ENCODE assay signal across 21 mouse cellular contexts in genomic region chr16:36988066-36988465, GRCm38 (mm10). TPM values are rescaled to one million over a fixed set of nuclear protein-coding genes. Genes with fewer than 3 reads are reported as not detected.
DNase-seq lines count a peak whose midpoint lies in the region; ATAC-seq and TF ChIP-seq lines count a peak whose summit lies in the region.
"Had no signal": no experiment of that assay in that cellular context is flagged by ENCODE, and none has a peak within 500 bp of the region (broad histone marks: within the 10 kb centered on the region; RNA-seq: fewer than 3 reads in every experiment).

No protein-coding gene starts in this region.

- H3K9ac ChIP-seq in heart, adult 2 months (ENCODE audit: low read depth, low read length), result no peak overlapping the region; the same call in 1 of the 2 replicates
- H3K9ac ChIP-seq in heart, embryonic 16.5 days (ENCODE audit: low read length), result no peak overlapping the region; the same call in 1 of the 2 replicates
- H3K9ac ChIP-seq in kidney, embryonic 16.5 days (replicated peaks; ENCODE audit: low read length), result no peak overlapping the region
- H3K9ac ChIP-seq: forebrain, embryonic 13.5 days; hindbrain, embryonic 14.5 days; liver, embryonic 14.5 days; lung, embryonic 15.5 days; midbrain, embryonic 15.5 days had no signal

- DNase-seq in heart, adult 2 months, result no peak
- DNase-seq in heart, adult 9 months (ENCODE audit: low spot score in 2 of 2), result no peak
- no peak for DNase-seq in heart, embryonic 10.5 days (ENCODE audit: low spot score)
- no peak for DNase-seq in kidney, postnatal 10 days
- no peak for DNase-seq in cerebellum, postnatal 25 days
- DNase-seq: adrenal gland, postnatal 25 days; cerebellum, adult 8-10 months; lung, postnatal 4 days; right cerebral cortex, postnatal 4 days; thymus, postnatal 14 days had no signal

- no peaks in the 10 kb centered on the region for H3K27me3 ChIP-seq in heart, adult 2 months (ENCODE audit: control insufficient read depth, insufficient read depth, low read length)
- H3K27me3 ChIP-seq in heart, embryonic 16.5 days (ENCODE audit: control insufficient read depth, insufficient read depth, low read length), result no peaks in the 10 kb centered on the region
- no peaks in the 10 kb centered on the region for H3K27me3 ChIP-seq in heart, embryonic 10.5 days (ENCODE audit: insufficient read depth, poor library complexity, severe bottlenecking)
- H3K27me3 ChIP-seq in kidney, embryonic 16.5 days (ENCODE audit: insufficient read depth, low read length), result no peaks in the 10 kb centered on the region
- H3K27me3 ChIP-seq: forebrain, embryonic 13.5 days; lung, embryonic 15.5 days; midbrain, embryonic 15.5 days had no signal

- peak overlapping the region; percentile 53 for H3K4me3 ChIP-seq in heart, adult 2 months
- peak overlapping the region; percentile 62; the same call in 1 of the 2 replicates for H3K4me3 ChIP-seq in heart, embryonic 16.5 days (ENCODE audit: low read length)
- no peak overlapping the region for H3K4me3 ChIP-seq in heart, embryonic 10.5 days
- no peak overlapping the region for H3K4me3 ChIP-seq in kidney, embryonic 16.5 days (ENCODE audit: low read length)
- H3K4me3 ChIP-seq: forebrain, embryonic 13.5 days; left cerebral cortex, adult 2 months; lung, embryonic 15.5 days; midbrain, embryonic 15.5 days had no signal

- no peaks in the 10 kb centered on the region for H3K79me2 ChIP-seq in heart, adult 2 months (replicated peaks; ENCODE audit: control insufficient read depth, insufficient read depth, low read length)

- peak overlapping the region; percentile 65; the same call in 1 of the 2 replicates for H3K4me2 ChIP-seq in heart, embryonic 16.5 days (ENCODE audit: low read depth, low read length)
- H3K4me2 ChIP-seq in kidney, embryonic 16.5 days (replicated peaks; ENCODE audit: low read depth, low read length), result no peak overlapping the region
- H3K4me2 ChIP-seq: forebrain, embryonic 13.5 days; hindbrain, embryonic 14.5 days; lung, embryonic 15.5 days; midbrain, embryonic 15.5 days had no signal

- no peak for ATAC-seq in heart, embryonic 16.5 days (replicated peaks; ENCODE audit: extremely low read depth, insufficient read depth, low FRiP score)
- ATAC-seq in kidney, embryonic 16.5 days (ENCODE audit: low FRiP score, low TSS enrichment), result peak; percentile 62
- ATAC-seq: forebrain, embryonic 13.5 days; inflammation-experienced regulatory T-cells, adult 6 months; midbrain, embryonic 15.5 days had no signal

- no peaks in the 10 kb centered on the region for H3K4me1 ChIP-seq in heart, adult 2 months (ENCODE audit: control insufficient read depth, insufficient read depth, low read length)
- peaks cover 21% of the 10 kb centered on the region for H3K4me1 ChIP-seq in heart, embryonic 16.5 days (ENCODE audit: control insufficient read depth, insufficient read depth, low read length)
- peaks cover 30% of the 10 kb centered on the region for H3K4me1 ChIP-seq in heart, embryonic 10.5 days
- H3K4me1 ChIP-seq in kidney, embryonic 16.5 days (ENCODE audit: insufficient read depth, low read length), result no peaks in the 10 kb centered on the region; the same call in 1 of the 2 replicates
- H3K4me1 ChIP-seq: forebrain, embryonic 13.5 days; lung, embryonic 15.5 days; midbrain, embryonic 15.5 days had no signal

- intact Hi-C loops in heart, adult 2 months (cut with DNase I), result loop anchor here (2.0 kb wide), 1 partner anchor 43 kb away; no protein-coding TSS in a partner anchor

- no peak for TF ChIP-seq POLR2A in heart, adult 2 months (IDR thresholded peaks at IDR 0.05; ENCODE audit: insufficient read depth, low read depth, low read length)

- peaks cover 10% of the 10 kb centered on the region; the same call in 1 of the 2 replicates for H3K36me3 ChIP-seq in heart, adult 2 months (ENCODE audit: control insufficient read depth, insufficient read depth, low read length)
- no peaks in the 10 kb centered on the region for H3K36me3 ChIP-seq in heart, embryonic 16.5 days (ENCODE audit: control insufficient read depth, insufficient read depth)
- H3K36me3 ChIP-seq in heart, embryonic 10.5 days, result no peaks in the 10 kb centered on the region
- no peaks in the 10 kb centered on the region for H3K36me3 ChIP-seq in kidney, embryonic 16.5 days (ENCODE audit: insufficient read depth, low read length)
- H3K36me3 ChIP-seq: lung, embryonic 15.5 days; midbrain, embryonic 15.5 days had no signal

- H3K9me3 ChIP-seq in heart, embryonic 16.5 days (replicated peaks; ENCODE audit: control insufficient read depth, low read length), result no peaks in the 10 kb centered on the region
- H3K9me3 ChIP-seq in heart, embryonic 10.5 days, result no peaks in the 10 kb centered on the region
- H3K9me3 ChIP-seq in kidney, embryonic 16.5 days (ENCODE audit: low read length), result no peaks in the 10 kb centered on the region
- H3K9me3 ChIP-seq: forebrain, embryonic 13.5 days; lung, embryonic 15.5 days; midbrain, embryonic 15.5 days had no signal

- no peak for TF ChIP-seq EP300 in heart, adult 2 months (IDR thresholded peaks at IDR 0.05; ENCODE audit: insufficient read depth, low read depth, low read length)

- peak overlapping the region; percentile 93 for H3K27ac ChIP-seq in heart, adult 2 months
- no peak overlapping the region for H3K27ac ChIP-seq in heart, embryonic 16.5 days (ENCODE audit: low read length)
- H3K27ac ChIP-seq in heart, embryonic 10.5 days, result no peak overlapping the region
- no peak overlapping the region for H3K27ac ChIP-seq in kidney, embryonic 16.5 days (ENCODE audit: low read length)
- H3K27ac ChIP-seq: forebrain, embryonic 13.5 days; hindbrain, embryonic 14.5 days; left cerebral cortex, adult 2 months; liver, embryonic 14.5 days; lung, embryonic 15.5 days; midbrain, embryonic 15.5 days had no signal

- TF ChIP-seq CTCF in heart, adult 2 months (IDR thresholded peaks at IDR 0.05), result no peak

RNA-seq across cellular contexts. Expression of gene Fbxo40, which starts 2.2 kb away (rescaled TPM):
- total RNA-seq in heart, adult 2 months (2021), result 100 to 1,000 TPM; 191 to 211 TPM
- polyA plus RNA-seq in heart, adult 2 months (2012; rRNA removed), result 66.5 and 115 TPM in 2 replicates
- polyA plus RNA-seq in heart, embryonic 16.5 days (2015; fragmentation: Nextera tagmentation; extraction: Ambion mirVana), result 14.9 and 15.5 TPM in 2 replicates
- 3.7 and 6.9 TPM in 2 replicates for polyA plus RNA-seq in heart, embryonic 10.5 days (2016; fragmentation: Nextera tagmentation; extraction: Ambion mirVana)
- polyA plus RNA-seq in kidney, embryonic 16.5 days (2015; fragmentation: Nextera tagmentation; extraction: Ambion mirVana), result 1.6 and 2.2 TPM in 2 replicates
- polyA plus RNA-seq: midbrain, embryonic 15.5 days; neural tube, embryonic 14.5 days; stomach, embryonic 14.5 days had no signal

RNA-seq across cellular contexts. Expression of gene Polq, which starts 23.5 kb away (rescaled TPM):
- 1 to 10 TPM; 4.7 to 4.9 TPM for total RNA-seq in heart, adult 2 months (2021)
- polyA plus RNA-seq in heart, adult 2 months (2012; rRNA removed), result 1.2 and 1.5 TPM in 2 replicates
- polyA plus RNA-seq in heart, embryonic 16.5 days (2015; fragmentation: Nextera tagmentation; extraction: Ambion mirVana), result 4.2 and 6.3 TPM in 2 replicates
- 9.8 and 11.1 TPM in 2 replicates for polyA plus RNA-seq in heart, embryonic 10.5 days (2016; fragmentation: Nextera tagmentation; extraction: Ambion mirVana)
- polyA plus RNA-seq in kidney, embryonic 16.5 days (2015; fragmentation: Nextera tagmentation; extraction: Ambion mirVana), result 6.3 and 7.8 TPM in 2 replicates

RNA-seq across cellular contexts. Expression of gene Hcls1, which starts 53.3 kb away (rescaled TPM):
- total RNA-seq in heart, adult 2 months (2021), result 1 to 10 TPM; 7.3 to 9.1 TPM
- polyA plus RNA-seq in heart, adult 2 months (2012; rRNA removed), result 7.2 and 9.3 TPM in 2 replicates
- 9.4 and 19.2 TPM in 2 replicates for polyA plus RNA-seq in heart, embryonic 16.5 days (2015; fragmentation: Nextera tagmentation; extraction: Ambion mirVana)
- polyA plus RNA-seq in heart, embryonic 10.5 days (2016; fragmentation: Nextera tagmentation; extraction: Ambion mirVana), result 2.2 and 3.8 TPM in 2 replicates
- polyA plus RNA-seq in kidney, embryonic 16.5 days (2015; fragmentation: Nextera tagmentation; extraction: Ambion mirVana), result 5.7 TPM in 2 replicates

Comparison
In these comparisons a context has a peak if more than half of its experiments do, and no peak if none do; other contexts are left out.
1. H3K4me3 ChIP-seq: peak in heart, adult 2 months (single experiment) and heart, embryonic 16.5 days (single experiment); none in heart, embryonic 10.5 days (single experiment) and kidney, embryonic 16.5 days (single experiment).